Mouse (Mus musculus): ENCODE data around the gene Smtn. TPM values are rescaled to one million over a fixed set of nuclear protein-coding genes. Genes with fewer than 3 reads are reported as not detected.

The Smtn gene
- total and polyA plus RNA-seq, 3 experiments: not detected

- no peak for DNase-seq (ENCODE audit: low spot score)
- no peaks in the 10 kb centered on the region for H3K36me3 ChIP-seq (replicated peaks)
- H3K4me3 ChIP-seq (ENCODE audit: low read depth, low read length): no peak overlapping the region
- H3K27me3 ChIP-seq (ENCODE audit: insufficient read depth, low read length): peaks cover 23% of the 10 kb centered on the region
- TF ChIP-seq POLR2AphosphoS5 (IDR thresholded peaks at IDR 0.05; ENCODE audit: insufficient replicate concordance, low read depth, low read length) (no peak), CTCF (IDR thresholded peaks at IDR 0.05; ENCODE audit: low read depth, low read length) (no peak), GATA1 (IDR thresholded peaks at IDR 0.05; ENCODE audit: borderline replicate concordance, low read length) (no peak), GATA2 (IDR thresholded peaks at IDR 0.05; ENCODE audit: borderline replicate concordance, low read depth, low read length) (no peak), TAL1 (conservative IDR thresholded peaks at IDR 0.05; ENCODE audit: low read depth, low read length) (no peak)
- no peak for ATAC-seq (ENCODE audit: extremely low read depth, insufficient number of reproducible peaks, low FRiP score, poor library complexity, severe bottlenecking)
- H3K4me1 ChIP-seq (ENCODE audit: insufficient read depth, low read depth, low read length): no peaks in the 10 kb centered on the region
- H3K9me3 ChIP-seq (replicated peaks): no peaks in the 10 kb centered on the region
Measured at GRCm38 (mm10) chr11:3502057-3502456, 38.4 kb downstream of the Smtn start.

GRCm38 (mm10) chr11:3497296-3497695 is 43.1 kb downstream of the Smtn start:
- Histone ChIP-seq H3K4me3 (ENCODE audit: low read depth, low read length) (no peak overlapping the region), H3K36me3 (replicated peaks) (no peaks in the 10 kb centered on the region), H3K27me3 (ENCODE audit: insufficient read depth, low read length) (peaks cover 21% of the 10 kb centered on the region; the same call in 1 of the 2 replicates), H3K9me3 (replicated peaks) (no peaks in the 10 kb centered on the region), H3K4me1 (ENCODE audit: insufficient read depth, low read depth, low read length) (no peaks in the 10 kb centered on the region)
- TF ChIP-seq TAL1 (conservative IDR thresholded peaks at IDR 0.05; ENCODE audit: low read depth, low read length) (no peak), CTCF (IDR thresholded peaks at IDR 0.05; ENCODE audit: low read depth, low read length) (no peak), POLR2AphosphoS5 (IDR thresholded peaks at IDR 0.05; ENCODE audit: insufficient replicate concordance, low read depth, low read length) (no peak), GATA2 (IDR thresholded peaks at IDR 0.05; ENCODE audit: borderline replicate concordance, low read depth, low read length) (no peak), GATA1 (IDR thresholded peaks at IDR 0.05; ENCODE audit: borderline replicate concordance, low read length) (no peak)
- DNase-seq (ENCODE audit: low spot score): no peak
- ATAC-seq (ENCODE audit: extremely low read depth, insufficient number of reproducible peaks, low FRiP score, poor library complexity, severe bottlenecking): no peak

GRCm38 (mm10) chr11:3496756-3497155 is 43.7 kb downstream of the Smtn start:
- Histone ChIP-seq H3K27me3 (ENCODE audit: insufficient read depth, low read length) (peaks cover 23% of the 10 kb centered on the region; the same call in 1 of the 2 replicates), H3K4me1 (ENCODE audit: insufficient read depth, low read depth, low read length) (no peaks in the 10 kb centered on the region), H3K36me3 (replicated peaks) (no peaks in the 10 kb centered on the region), H3K4me3 (ENCODE audit: low read depth, low read length) (no peak overlapping the region), H3K9me3 (replicated peaks) (no peaks in the 10 kb centered on the region)
- no peak for ATAC-seq (ENCODE audit: extremely low read depth, insufficient number of reproducible peaks, low FRiP score, poor library complexity, severe bottlenecking)
- TF ChIP-seq TAL1 (conservative IDR thresholded peaks at IDR 0.05; ENCODE audit: low read depth, low read length) (no peak), POLR2AphosphoS5 (IDR thresholded peaks at IDR 0.05; ENCODE audit: insufficient replicate concordance, low read depth, low read length) (no peak), GATA2 (IDR thresholded peaks at IDR 0.05; ENCODE audit: borderline replicate concordance, low read depth, low read length) (no peak), GATA1 (IDR thresholded peaks at IDR 0.05; ENCODE audit: borderline replicate concordance, low read length) (no peak), CTCF (IDR thresholded peaks at IDR 0.05; ENCODE audit: low read depth, low read length) (no peak)
- DNase-seq (ENCODE audit: low spot score): no peak

GRCm38 (mm10) chr11:3495496-3495895 is 44.9 kb downstream of the Smtn start:
- DNase-seq (ENCODE audit: low spot score) (no peak), ATAC-seq (ENCODE audit: extremely low read depth, insufficient number of reproducible peaks, low FRiP score, poor library complexity, severe bottlenecking) (no peak)
- Histone ChIP-seq H3K9me3 (replicated peaks) (no peaks in the 10 kb centered on the region), H3K4me3 (ENCODE audit: low read depth, low read length) (no peak overlapping the region), H3K27me3 (ENCODE audit: insufficient read depth, low read length) (peaks cover 22% of the 10 kb centered on the region; the same call in 1 of the 2 replicates), H3K4me1 (ENCODE audit: insufficient read depth, low read depth, low read length) (no peaks in the 10 kb centered on the region), H3K36me3 (replicated peaks) (no peaks in the 10 kb centered on the region)
- TF ChIP-seq POLR2AphosphoS5 (IDR thresholded peaks at IDR 0.05; ENCODE audit: insufficient replicate concordance, low read depth, low read length): no peak
- TF ChIP-seq GATA1 (IDR thresholded peaks at IDR 0.05; ENCODE audit: borderline replicate concordance, low read length): no peak
- TF ChIP-seq CTCF (IDR thresholded peaks at IDR 0.05; ENCODE audit: low read depth, low read length): no peak
- TF ChIP-seq GATA2 (IDR thresholded peaks at IDR 0.05; ENCODE audit: borderline replicate concordance, low read depth, low read length): no peak
- TF ChIP-seq TAL1 (conservative IDR thresholded peaks at IDR 0.05; ENCODE audit: low read depth, low read length): no peak

GRCm38 (mm10) chr11:3494857-3495256 is 45.6 kb downstream of the Smtn start:
- TF ChIP-seq GATA1 (IDR thresholded peaks at IDR 0.05; ENCODE audit: borderline replicate concordance, low read length) (no peak), TAL1 (conservative IDR thresholded peaks at IDR 0.05; ENCODE audit: low read depth, low read length) (no peak), CTCF (IDR thresholded peaks at IDR 0.05; ENCODE audit: low read depth, low read length) (no peak), POLR2AphosphoS5 (IDR thresholded peaks at IDR 0.05; ENCODE audit: insufficient replicate concordance, low read depth, low read length) (no peak), GATA2 (IDR thresholded peaks at IDR 0.05; ENCODE audit: borderline replicate concordance, low read depth, low read length) (no peak)
- ATAC-seq (ENCODE audit: extremely low read depth, insufficient number of reproducible peaks, low FRiP score, poor library complexity, severe bottlenecking): no peak
- H3K27me3 ChIP-seq (ENCODE audit: insufficient read depth, low read length): peaks cover 26% of the 10 kb centered on the region; the same call in 1 of the 2 replicates
- no peak for DNase-seq (ENCODE audit: low spot score)
- H3K9me3 ChIP-seq (replicated peaks): no peaks in the 10 kb centered on the region
- no peak overlapping the region for H3K4me3 ChIP-seq (ENCODE audit: low read depth, low read length)
- no peaks in the 10 kb centered on the region for H3K36me3 ChIP-seq (replicated peaks)
- H3K4me1 ChIP-seq (ENCODE audit: insufficient read depth, low read depth, low read length): no peaks in the 10 kb centered on the region

GRCm38 (mm10) chr11:3492748-3493147 is 47.7 kb downstream of the Smtn start:
- no peak for TF ChIP-seq CTCF (IDR thresholded peaks at IDR 0.05; ENCODE audit: low read depth, low read length)
- no peak for TF ChIP-seq POLR2AphosphoS5 (IDR thresholded peaks at IDR 0.05; ENCODE audit: insufficient replicate concordance, low read depth, low read length)
- TF ChIP-seq GATA1 (IDR thresholded peaks at IDR 0.05; ENCODE audit: borderline replicate concordance, low read length): no peak
- no peak for TF ChIP-seq TAL1 (conservative IDR thresholded peaks at IDR 0.05; ENCODE audit: low read depth, low read length)
- TF ChIP-seq GATA2 (IDR thresholded peaks at IDR 0.05; ENCODE audit: borderline replicate concordance, low read depth, low read length): no peak
- Histone ChIP-seq H3K4me3 (ENCODE audit: low read depth, low read length) (no peak overlapping the region), H3K27me3 (ENCODE audit: insufficient read depth, low read length) (peaks cover 28% of the 10 kb centered on the region; the same call in 1 of the 2 replicates), H3K4me1 (ENCODE audit: insufficient read depth, low read depth, low read length) (no peaks in the 10 kb centered on the region), H3K36me3 (replicated peaks) (no peaks in the 10 kb centered on the region), H3K9me3 (replicated peaks) (no peaks in the 10 kb centered on the region)
- no peak for ATAC-seq (ENCODE audit: extremely low read depth, insufficient number of reproducible peaks, low FRiP score, poor library complexity, severe bottlenecking)
- DNase-seq (ENCODE audit: low spot score): no peak
